Mouse (Mus musculus) lung, postnatal 0 days (tissue): ENCODE results near the gene Ddx6. TPM values are rescaled to one million over a fixed set of nuclear protein-coding genes. Genes with fewer than 3 reads are reported as not detected.
"Not testable (repeated sequence)": the region's sequence is repeated elsewhere in the genome, so short reads cannot be mapped to it uniquely, and the experiment has no call there.

Experiments used
- ATAC-seq: fragments of 200-750 bp; cut with Nextera tagmentation; 2 replicates; pipeline ENCODE4 v1.8.0; 2017; ENCODE audit warnings: moderate library complexity
- DNase-seq: peaks from one replicate; pipeline ENCODE4 v3.0.0-alpha.2; 2016; ENCODE audit warnings: low spot score
- H3K27ac ChIP-seq: fragments of 300-500 bp; sonication (generic); 2 replicates; pipeline ENCODE4 v1.5.1; 2014; ENCODE audit warnings: antibody characterized with exemption, mild to moderate bottlenecking, low read length, mixed read lengths
- H3K27me3 ChIP-seq: fragments of 300-500 bp; sonication (generic); replicated peaks from 2 replicates; pipeline ENCODE4 v1.6.1; 2014; ENCODE audit warnings: low read length, mixed read lengths; ENCODE audit not compliant: insufficient read depth
- H3K36me3 ChIP-seq: fragments of 300-500 bp; sonication (generic); 2 replicates; pipeline ENCODE4 v1.6.1; 2014; ENCODE audit warnings: low read length, mixed read lengths; ENCODE audit not compliant: insufficient read depth
- H3K4me1 ChIP-seq: fragments of 300-500 bp; sonication (generic); 2 replicates; pipeline ENCODE4 v1.6.1; 2014; ENCODE audit warnings: antibody characterized with exemption, low read depth, low read length, mixed read lengths; ENCODE audit not compliant: insufficient read depth
- H3K4me2 ChIP-seq: fragments of 300-500 bp; sonication (generic); replicated peaks from 2 replicates; pipeline ENCODE4 v1.6.1; 2014; ENCODE audit warnings: low read depth, mild to moderate bottlenecking, low read length, moderate library complexity, mixed read lengths
- H3K4me3 ChIP-seq: fragments of 300-500 bp; sonication (generic); 2 replicates; pipeline ENCODE4 v1.5.1; 2014; ENCODE audit warnings: low read depth, low read length
- H3K9ac ChIP-seq: fragments of 300-500 bp; sonication (generic); replicated peaks from 2 replicates; pipeline ENCODE4 v1.6.1; 2014; ENCODE audit warnings: low read depth, mild to moderate bottlenecking
- H3K9me3 ChIP-seq: fragments of 300-500 bp; sonication (generic); 2 replicates; pipeline ENCODE4 v1.6.1; 2016; ENCODE audit warnings: low read length, mixed read lengths
- CTCF ChIP-seq: IDR thresholded peaks from 2 replicates; pipeline ENCODE4 v1.5.1; 2016; ENCODE audit warnings: antibody characterized with exemption, mild to moderate bottlenecking
- EP300 ChIP-seq: IDR thresholded peaks from 2 replicates; pipeline ENCODE4 v1.6.1; 2016; ENCODE audit warnings: antibody characterized with exemption, mild to moderate bottlenecking, control low read depth
- WGBS: fragments of 180-500 bp; shearing (Covaris S2); extraction: QIAGEN DNeasy Blood & Tissue Kit; methylation state at CpG from one replicate; pipeline ENCODE4 v1.1.7; 2014; 5-methylcytosine and 5-hydroxymethylcytosine counted together
- polyA plus RNA-seq: library from polyadenylated mRNA; unstranded; fragments of >200 nt; fragmentation: Nextera tagmentation; extraction: Ambion mirVana; gene quantifications from 2 replicates; pipeline ENCODE4 v1.2.1, GENCODE M21; 2015

Ddx6 gene
- polyA plus RNA-seq, 1 experiment from 2014 or later, result 13.9 TPM

- DNase-seq, result peak; percentile 46
- peak overlapping the region; percentile 100 for H3K9ac ChIP-seq
These were observed 999 bp downstream of the Ddx6 start for GRCm38 (mm10) chr9:44605616-44606165.

GRCm38 (mm10) chr9:44606646-44607045, 2.0 kb downstream of the Ddx6 start:
- 34% methylated on average over 4 of the region's 4 CpGs for WGBS
- Histone ChIP-seq H3K4me3 (peak overlapping the region; percentile 99; the same call in 1 of the 2 replicates), H3K27ac (no peak overlapping the region), H3K36me3 (peaks cover 15% of the 10 kb centered on the region; the same call in 1 of the 2 replicates), H3K27me3 (no peaks in the 10 kb centered on the region), H3K4me1 (peaks cover 4% of the 10 kb centered on the region; the same call in 1 of the 2 replicates), H3K9me3 (no peaks in the 10 kb centered on the region), H3K4me2 (peak overlapping the region; percentile 92; the same call in 1 of the 2 replicates), H3K9ac (no peak overlapping the region)
- no peak for DNase-seq
- TF ChIP-seq EP300 (no peak), CTCF (no peak)
- no peak for ATAC-seq

More at GRCm38 (mm10) chr9:44605616-44606165, 999 bp downstream of the Ddx6 start:
- Histone ChIP-seq H3K27me3 (no peaks in the 10 kb centered on the region), H3K4me2 (peak overlapping the region; percentile 92), H3K9me3 (no peaks in the 10 kb centered on the region), H3K4me3 (peak overlapping the region; percentile 99), H3K36me3 (peaks cover 12% of the 10 kb centered on the region; the same call in 1 of the 2 replicates), H3K4me1 (peaks cover 4% of the 10 kb centered on the region; the same call in 1 of the 2 replicates), H3K27ac (peak overlapping the region; percentile 99)
- under 1% methylated on average over 13 of the region's 13 CpGs for WGBS
- ATAC-seq, result no peak
- TF ChIP-seq EP300 (no peak), CTCF (no peak)

- TF ChIP-seq EP300, result no peak
- TF ChIP-seq CTCF, result no peak
- no peak overlapping the region for H3K9ac ChIP-seq
These were observed 2.6 kb downstream of the Ddx6 start for GRCm38 (mm10) chr9:44607306-44607705.

GRCm38 (mm10) chr9:44610371-44610770, 5.7 kb downstream of the Ddx6 start:
- ATAC-seq (no peak), DNase-seq (no peak)
- H3K9me3 ChIP-seq, result no peaks in the 10 kb centered on the region
- H3K4me1 ChIP-seq, result no peaks in the 10 kb centered on the region; the same call in 1 of the 2 replicates
- H3K4me3 ChIP-seq, result no peak overlapping the region
- 92% methylated on average over 25 of the region's 25 CpGs for WGBS
- H3K9ac ChIP-seq, result no peak overlapping the region
- TF ChIP-seq EP300, result no peak
- TF ChIP-seq CTCF, result no peak
- no peak overlapping the region for H3K4me2 ChIP-seq
- H3K27me3 ChIP-seq, result no peaks in the 10 kb centered on the region
- peaks cover 39% of the 10 kb centered on the region; the same call in 1 of the 2 replicates for H3K36me3 ChIP-seq
- H3K27ac ChIP-seq, result no peak overlapping the region

More at GRCm38 (mm10) chr9:44607306-44607705, 2.6 kb downstream of the Ddx6 start:
- no peaks in the 10 kb centered on the region for H3K27me3 ChIP-seq
- H3K4me3 ChIP-seq, result no peak overlapping the region
- H3K4me2 ChIP-seq, result peak overlapping the region; percentile 92; the same call in 1 of the 2 replicates
- H3K36me3 ChIP-seq, result peaks cover 17% of the 10 kb centered on the region; the same call in 1 of the 2 replicates
- no peak overlapping the region for H3K27ac ChIP-seq
- no peak for DNase-seq
- ATAC-seq, result no peak
- WGBS, result 43% methylated on average over 4 of the region's 4 CpGs
- H3K9me3 ChIP-seq, result no peaks in the 10 kb centered on the region
- peaks cover 4% of the 10 kb centered on the region; the same call in 1 of the 2 replicates for H3K4me1 ChIP-seq

- H3K36me3 ChIP-seq, result peaks cover 50% of the 10 kb centered on the region
- not testable (repeated sequence) for H3K4me2 ChIP-seq, H3K4me3 ChIP-seq, H3K27me3 ChIP-seq, H3K4me1 ChIP-seq, H3K9ac ChIP-seq, H3K27ac ChIP-seq, DNase-seq, ATAC-seq, H3K9me3 ChIP-seq
- WGBS, result no CpG with 5 or more reads among the region's 1 CpGs
These were observed 8.4 kb downstream of the Ddx6 start for GRCm38 (mm10) chr9:44613081-44613480.

GRCm38 (mm10) chr9:44621114-44621513, 16.4 kb downstream of the Ddx6 start:
- Histone ChIP-seq H3K9me3 (no peaks in the 10 kb centered on the region), H3K9ac (no peak overlapping the region), H3K27ac (no peak overlapping the region), H3K27me3 (no peaks in the 10 kb centered on the region), H3K4me1 (no peaks in the 10 kb centered on the region), H3K4me3 (no peak overlapping the region), H3K4me2 (no peak overlapping the region), H3K36me3 (peaks cover 17% of the 10 kb centered on the region)
- ATAC-seq (0 out of 2 replicates have a peak, but pooled peaks have one; percentile 19), DNase-seq (peak; percentile 75)
- WGBS, result 66% methylated on average over 3 of the region's 3 CpGs
- no peak for TF ChIP-seq CTCF
- no peak for TF ChIP-seq EP300
